Mouse (Mus musculus) mammary gland, adult 2 months (tissue): Measurements from ENCODE around the gene Exoc3l. TPM values are rescaled to one million over a fixed set of nuclear protein-coding genes. Genes with fewer than 3 reads are reported as not detected.

ENCODE experiments used
- polyA plus RNA-seq: library from polyadenylated mRNA; depleted of rRNA; stranded (reverse); fragments of >200 nt; gene quantifications from 2 replicates; pipeline ENCODE4 v1.2.3, GENCODE M21; 2012; ENCODE audit warnings: low replicate concordance; rRNA removed

Gene Exoc3l
- 12.2 and 13.7 TPM in 2 replicates for polyA plus RNA-seq

GRCm38 (mm10) chr8:105295895-105296573 is at the start of gene Exoc3l:
TSS of gene Exoc3l (minus strand) at chr8:105296101.

DNA sequence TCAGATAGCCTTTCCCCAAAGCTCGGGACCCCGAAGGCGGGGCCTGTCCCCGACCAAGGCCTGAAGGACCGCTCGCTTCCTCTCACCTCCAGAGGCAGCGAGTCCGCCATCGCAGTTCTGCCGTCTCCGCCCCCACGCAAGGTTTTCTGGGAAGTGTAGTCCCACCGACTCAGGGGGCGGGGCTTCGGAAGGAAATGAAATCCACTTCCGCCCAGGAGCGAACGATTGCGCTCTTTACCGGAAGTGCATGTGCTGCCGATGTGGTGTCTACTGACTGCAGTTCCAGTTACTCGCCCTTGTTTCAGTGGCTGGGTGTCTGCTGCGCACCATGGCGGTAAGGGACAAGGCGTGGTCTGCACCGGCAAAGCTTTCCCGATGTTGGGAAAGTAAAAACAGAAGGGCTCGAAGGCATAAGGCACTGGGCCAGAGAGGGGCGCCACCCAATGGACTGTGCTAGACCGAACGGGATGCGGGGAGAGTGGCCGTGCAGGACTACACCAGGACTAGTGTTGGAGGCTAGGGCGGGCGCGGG is 30.3 kb upstream of the Exoc3l start, which contains the start of the genes Lrrc29 and Tmem208:
TSS of gene Lrrc29 (minus strand) at position 138 of the 532 bp plus-strand sequence.
TSS of gene Tmem208 (plus strand) at position 214 of the 532 bp plus-strand sequence.

DNA sequence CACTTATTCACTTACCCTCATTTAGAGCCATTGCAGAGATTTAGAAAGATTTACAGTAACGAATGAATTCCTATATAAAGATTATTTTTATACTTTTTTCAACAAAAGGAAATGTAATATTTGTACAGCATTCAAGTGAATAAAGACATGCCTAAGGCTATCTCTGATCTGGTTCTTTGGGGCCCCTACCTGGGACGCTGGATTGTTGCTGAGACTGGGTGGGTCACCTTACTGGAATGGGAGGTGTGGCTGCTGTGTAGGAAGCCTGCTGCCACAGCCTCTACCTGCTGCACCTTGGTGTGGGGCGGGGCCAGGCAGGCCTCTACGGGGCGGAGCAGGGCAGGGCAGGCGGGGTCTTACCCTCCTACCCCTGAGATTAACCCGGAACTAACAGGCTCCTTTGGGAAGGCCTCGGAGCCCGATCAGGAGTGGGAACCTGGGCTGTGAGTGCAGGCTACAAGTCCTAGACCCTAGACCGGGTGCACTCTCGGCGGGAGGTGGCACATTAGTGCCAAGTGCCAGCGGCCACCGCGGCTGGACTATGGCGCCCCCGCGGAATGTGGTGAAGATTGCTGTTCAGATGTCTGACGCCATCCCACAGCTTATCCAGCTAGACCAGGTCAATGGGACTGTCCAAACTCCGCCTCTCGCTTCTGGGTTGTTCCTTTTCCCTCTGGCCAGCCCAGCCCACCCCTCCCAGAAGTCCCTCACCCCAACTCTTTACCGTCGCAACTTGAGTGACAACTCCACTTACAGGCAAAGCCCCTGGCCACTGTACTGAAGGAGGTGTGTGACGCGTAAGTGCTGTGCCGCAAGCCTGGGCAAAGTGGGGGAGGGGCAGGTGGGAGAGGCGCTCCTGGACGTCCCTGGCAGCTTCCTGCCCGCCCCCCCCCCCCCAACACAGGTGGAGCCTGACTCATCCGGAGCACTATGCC is 9.6 kb upstream of the Exoc3l start, which contains the start of gene Elmo3:
TSS of gene Elmo3 (plus strand) at position 391 of the 935 bp plus-strand sequence.

DNA sequence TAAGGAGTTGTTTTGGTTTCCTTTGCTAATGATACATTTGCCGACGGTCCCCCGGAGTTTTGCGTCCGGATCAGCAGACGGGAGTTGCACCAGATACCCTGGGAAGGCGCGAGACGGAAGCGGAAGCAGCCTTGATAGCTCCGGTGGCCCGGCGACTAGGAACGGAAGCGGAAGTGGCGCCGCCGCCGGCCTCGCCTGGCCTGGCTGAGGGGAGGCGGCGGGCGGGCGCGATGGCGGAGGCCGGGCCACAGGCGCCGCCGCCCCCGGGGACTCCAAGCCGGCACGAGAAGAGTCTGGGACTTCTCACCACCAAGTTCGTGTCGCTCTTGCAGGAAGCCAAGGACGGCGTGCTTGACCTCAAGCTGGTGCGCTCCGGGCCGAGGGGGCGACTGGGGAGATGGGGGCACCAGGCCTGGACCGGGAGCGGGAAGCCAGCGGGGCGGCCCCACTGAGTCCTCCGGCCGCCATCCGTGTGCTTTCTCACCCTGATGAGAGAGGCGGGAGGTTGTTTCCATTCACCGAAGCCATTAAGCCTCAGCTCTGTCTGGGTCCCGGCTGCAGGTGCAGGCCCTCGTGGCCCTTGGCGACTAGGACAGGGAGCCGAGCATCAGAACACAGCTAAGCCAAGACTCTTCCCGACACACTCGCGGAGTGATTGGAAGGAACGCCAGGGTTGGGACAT is 1.8 kb upstream of the Exoc3l start, which contains the start of gene E2f4:
TSS of gene E2f4 (plus strand) at position 153 of the 682 bp plus-strand sequence.

DNA sequence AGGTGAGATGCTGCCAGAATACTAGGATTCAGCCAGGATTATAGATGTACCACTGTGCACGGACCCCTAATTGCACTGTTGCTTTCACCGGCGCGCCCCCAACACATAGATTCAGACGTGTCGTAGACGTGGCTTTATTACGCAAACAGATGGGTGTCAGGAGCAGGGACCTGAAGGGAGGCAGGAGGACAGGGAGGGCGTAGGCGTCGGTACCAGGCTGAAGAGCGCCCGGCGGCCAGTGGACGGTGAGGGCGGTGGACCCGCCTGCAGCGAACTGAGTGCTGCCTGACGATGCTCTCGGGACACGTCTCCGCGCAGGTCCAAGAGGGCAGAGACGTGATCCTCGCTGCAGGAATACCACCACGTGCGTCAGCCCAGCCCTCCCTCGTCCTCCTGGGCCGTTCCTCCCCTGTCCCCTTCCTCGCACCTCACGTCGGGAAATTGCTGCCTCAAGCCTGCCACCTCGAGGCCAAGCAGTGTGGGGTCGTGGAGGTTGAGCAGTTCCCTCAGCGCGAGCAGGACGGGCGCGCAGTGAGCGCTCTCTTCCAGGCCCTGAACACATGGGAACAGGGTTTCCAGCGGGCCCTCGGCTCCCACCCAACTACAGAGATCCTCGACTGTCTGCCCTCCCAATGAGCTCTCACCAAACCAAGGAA is 6.0 kb downstream of the Exoc3l start, which contains the start of gene 4931428F04Rik:
TSS of gene 4931428F04Rik (minus strand) at position 60 of the 656 bp plus-strand sequence.

GRCm38 (mm10) chr8:105275840-105276239 is 20.1 kb downstream of the Exoc3l start, which contains the start of gene Nol3:
TSS of gene Nol3 (plus strand) at chr8:105276140.

DNA sequence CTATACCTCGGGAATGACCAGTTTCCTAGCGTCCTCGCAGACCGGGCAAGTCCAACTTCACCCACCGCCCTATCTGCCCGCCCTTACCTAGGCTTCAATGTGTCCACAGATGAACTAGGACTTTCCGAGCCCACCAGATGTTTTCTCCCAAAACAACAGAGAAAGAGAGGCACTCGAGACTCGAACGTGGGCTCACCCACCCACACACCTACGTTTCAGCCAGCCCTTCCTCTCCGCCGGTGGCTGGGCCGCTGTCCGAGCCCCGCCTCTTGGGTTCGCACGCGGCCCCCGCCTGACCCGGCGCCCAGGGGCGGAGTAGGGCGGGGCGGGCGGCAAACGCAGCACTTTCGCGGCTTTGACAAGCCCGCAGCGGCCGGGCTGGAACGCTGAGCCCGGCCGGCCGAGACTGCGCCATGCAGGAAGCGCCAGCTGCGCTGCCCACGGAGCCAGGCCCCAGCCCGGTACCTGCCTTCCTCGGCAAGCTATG is 26.4 kb downstream of the Exoc3l start, which contains the start of gene Hsf4:
TSS of gene Hsf4 (plus strand) at position 341 of the 487 bp plus-strand sequence.

GRCm38 (mm10) chr8:105264024-105264982 is 31.6 kb downstream of the Exoc3l start, which contains the start of the genes Tradd and Fbxl8:
TSS of gene Tradd (minus strand) at chr8:105264609.
TSS of gene Fbxl8 (plus strand) at chr8:105264648.

DNA sequence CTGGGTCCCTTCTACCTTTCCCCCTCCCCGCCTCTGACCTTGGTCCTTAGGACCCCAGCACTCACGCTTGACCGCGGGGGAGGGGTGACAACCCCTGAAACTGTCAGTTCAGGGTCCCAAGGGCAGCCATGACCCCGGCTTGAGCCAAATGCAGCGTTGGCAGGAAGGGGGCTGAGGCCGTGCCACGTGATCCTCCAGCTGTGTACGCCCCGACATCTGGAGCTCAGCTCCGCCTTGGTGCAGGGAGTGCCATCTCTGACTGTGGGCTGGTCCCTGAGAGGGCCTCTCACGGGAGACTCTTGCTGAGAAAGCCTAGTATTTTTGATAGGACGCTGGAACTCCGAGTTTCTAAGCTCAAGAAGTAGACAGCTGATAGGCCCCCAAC is 40.9 kb downstream of the Exoc3l start, which contains the start of gene B3gnt9:
TSS of gene B3gnt9 (minus strand) at position 188 of the 385 bp plus-strand sequence.

Other genes starting within 250 kb of the Exoc3l start
- 0.06 and 3.1 TPM in 2 replicates for gene Ces3a, start 247.5 kb downstream of the Exoc3l start, polyA plus RNA-seq
- 1.4 TPM in 1 of 2 replicates, not detected in the other for gene Ces3b, start 212.3 kb downstream of the Exoc3l start, polyA plus RNA-seq
- gene Ces4a, start 164.3 kb downstream of the Exoc3l start, polyA plus RNA-seq, result 0.83 TPM in 1 of 2 replicates, not detected in the other
- 10.1 and 12.8 TPM in 2 replicates for gene Cbfb, start 125.4 kb downstream of the Exoc3l start, polyA plus RNA-seq
- gene D230025D16Rik, start 71.0 kb downstream of the Exoc3l start, polyA plus RNA-seq, result 21.3 and 32.9 TPM in 2 replicates
- 20.0 and 42.4 TPM in 2 replicates for gene B3gnt9, start 40.9 kb downstream of the Exoc3l start, polyA plus RNA-seq
- gene Tradd, start 31.5 kb downstream of the Exoc3l start, polyA plus RNA-seq, result 14.7 and 29.5 TPM in 2 replicates
- 13.6 and 27.9 TPM in 2 replicates for gene Fbxl8, start 31.5 kb downstream of the Exoc3l start, polyA plus RNA-seq
- 5.7 and 7.1 TPM in 2 replicates for gene Hsf4, start 26.3 kb downstream of the Exoc3l start, polyA plus RNA-seq
- 10.8 and 11.1 TPM in 2 replicates for gene Nol3, start 20.0 kb downstream of the Exoc3l start, polyA plus RNA-seq
- gene 4931428F04Rik, start 6.2 kb downstream of the Exoc3l start, polyA plus RNA-seq, result 4.1 and 4.6 TPM in 2 replicates
- gene E2f4, start 1.6 kb upstream of the Exoc3l start, polyA plus RNA-seq, result 138 and 144 TPM in 2 replicates
- 21.8 and 24.6 TPM in 2 replicates for gene Elmo3, start 9.5 kb upstream of the Exoc3l start, polyA plus RNA-seq
- gene Lrrc29, start 30.2 kb upstream of the Exoc3l start, polyA plus RNA-seq, result 9.4 and 10.4 TPM in 2 replicates
- 90.7 and 97.1 TPM in 2 replicates for gene Tmem208, start 30.3 kb upstream of the Exoc3l start, polyA plus RNA-seq
- 32.0 and 32.7 TPM in 2 replicates for gene Fhod1, start 51.9 kb upstream of the Exoc3l start, polyA plus RNA-seq
- gene Slc9a5, start 52.7 kb upstream of the Exoc3l start, polyA plus RNA-seq, result 5.3 TPM in 2 replicates
- 0.96 and 1.4 TPM in 2 replicates for gene Plekhg4, start 77.2 kb upstream of the Exoc3l start, polyA plus RNA-seq
- 0.22 and 0.29 TPM in 2 replicates for gene Kctd19, start 117.4 kb upstream of the Exoc3l start, polyA plus RNA-seq
- gene Lrrc36, start 117.5 kb upstream of the Exoc3l start, polyA plus RNA-seq, result 1.2 and 2.4 TPM in 2 replicates
- gene Tppp3, start 175.4 kb upstream of the Exoc3l start, polyA plus RNA-seq, result 150 and 216 TPM in 2 replicates
- 57.4 and 64.6 TPM in 2 replicates for gene Zdhhc1, start 200.8 kb upstream of the Exoc3l start, polyA plus RNA-seq
- gene Hsd11b2, start 222.7 kb upstream of the Exoc3l start, polyA plus RNA-seq, result 0.89 and 1.1 TPM in 2 replicates